Mouse (Mus musculus) kidney, postnatal 4 days (tissue): ENCODE data around the gene Fto.

Experiments used
- DNase-seq, 2 experiments: peaks; one replicate each; pipeline ENCODE4 v3.0.0; 2021; ENCODE audit warnings: mixed read lengths in 2 of 2

The Fto gene

DNA sequence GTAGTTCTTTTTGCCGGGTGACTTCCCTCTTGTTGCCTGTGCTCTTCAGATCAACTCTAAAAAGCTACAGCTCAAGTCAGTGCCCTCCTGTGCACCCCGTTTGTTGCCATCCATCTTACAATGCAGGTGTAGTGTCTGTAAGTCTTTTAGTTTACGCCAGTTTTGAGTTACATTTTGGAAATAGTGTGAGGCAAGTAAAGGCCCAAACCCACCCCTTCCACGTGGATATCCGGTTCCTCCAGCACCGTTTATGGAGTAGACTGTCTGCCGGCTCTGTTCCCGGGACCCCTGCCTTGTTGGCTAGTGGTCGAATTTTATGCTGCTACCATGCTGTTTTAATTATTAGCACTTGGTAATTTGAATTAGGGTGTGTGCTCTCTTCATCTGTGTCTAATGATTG is 46.2 kb downstream of the Fto start:
- DNase-seq, result no peak

DNA sequence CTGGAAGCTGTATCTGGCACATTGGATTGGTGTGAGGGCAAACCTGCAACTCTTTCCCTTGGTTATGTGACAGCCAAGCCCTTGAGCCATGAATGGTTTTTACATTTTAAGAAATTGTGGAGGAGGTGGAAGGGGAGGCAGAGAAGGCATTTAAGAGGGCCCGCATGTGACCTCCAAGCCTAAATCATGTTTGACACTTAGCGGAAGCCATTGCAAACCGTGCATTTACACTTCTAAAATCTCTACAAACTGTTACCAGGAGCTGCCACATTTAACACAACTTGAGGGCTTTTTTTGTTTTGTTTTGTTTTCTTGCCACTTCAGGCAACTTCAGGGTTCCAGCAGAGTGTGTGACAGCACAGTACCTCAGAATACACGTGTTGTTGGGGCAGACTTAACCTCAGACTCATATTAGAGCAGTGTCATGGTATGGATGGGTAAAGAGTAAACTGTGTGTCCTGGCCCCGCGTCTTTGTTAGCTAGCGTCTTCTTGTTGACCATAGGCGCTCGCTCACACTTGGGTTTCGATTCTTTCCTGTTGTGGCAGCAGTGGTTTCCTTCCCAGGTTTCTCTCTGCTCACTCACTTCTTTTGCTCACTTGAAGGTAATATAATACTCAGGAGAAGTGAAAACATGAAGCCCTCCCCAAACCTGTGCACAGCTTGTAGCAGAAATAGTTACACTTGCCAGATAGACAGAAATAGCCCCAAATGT is 47.5 kb downstream of the Fto start:
- DNase-seq, result no peak

DNA sequence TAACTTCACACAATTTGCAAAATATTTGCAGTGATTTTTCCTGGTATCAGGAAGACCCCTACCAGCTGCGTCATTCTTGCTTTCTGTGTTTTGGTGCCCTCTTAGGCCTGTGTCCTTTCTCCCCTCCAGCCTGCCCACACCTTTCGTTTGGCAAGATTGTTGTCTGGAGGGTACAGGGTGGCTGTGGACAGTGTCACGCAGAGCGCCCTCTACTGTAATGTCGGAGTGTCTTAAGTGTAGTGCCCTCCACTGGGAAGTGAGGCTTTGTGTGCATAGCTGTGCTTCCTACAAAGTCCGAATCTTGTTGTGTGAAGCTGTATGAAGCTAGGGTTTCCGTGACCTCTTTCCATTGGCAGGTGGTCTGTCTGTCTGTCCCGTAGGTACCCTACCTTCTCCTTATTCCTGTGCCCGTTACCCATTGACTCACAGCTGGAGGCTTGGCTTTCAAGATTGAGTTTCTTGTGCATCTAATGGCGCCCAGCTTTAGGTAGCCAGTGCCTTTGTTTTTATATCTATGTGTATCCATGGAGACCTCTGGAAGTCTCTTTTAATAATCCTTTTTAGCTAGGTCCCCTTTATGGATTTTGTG is 50.0 kb downstream of the Fto start:
- no peak for DNase-seq

DNA sequence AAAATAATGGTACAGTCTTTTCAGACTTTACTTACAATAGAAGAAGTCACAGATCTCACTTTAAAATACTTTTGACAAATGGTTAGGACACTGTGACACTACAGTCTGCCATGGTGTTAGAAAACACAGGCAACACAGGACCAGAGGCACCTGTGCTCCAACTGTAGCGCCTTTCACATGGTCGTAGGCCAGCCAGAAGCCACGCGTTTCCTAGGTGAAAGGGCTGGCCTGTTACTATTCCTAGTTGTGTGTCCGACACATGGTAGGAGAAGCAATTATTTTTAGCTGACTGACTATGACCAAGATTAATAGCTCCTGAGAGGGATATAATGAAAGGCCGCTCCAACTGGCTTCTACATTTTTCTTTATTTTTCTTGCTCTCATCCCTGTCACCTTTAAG is 50.9 kb downstream of the Fto start:
- DNase-seq, result no peak

DNA sequence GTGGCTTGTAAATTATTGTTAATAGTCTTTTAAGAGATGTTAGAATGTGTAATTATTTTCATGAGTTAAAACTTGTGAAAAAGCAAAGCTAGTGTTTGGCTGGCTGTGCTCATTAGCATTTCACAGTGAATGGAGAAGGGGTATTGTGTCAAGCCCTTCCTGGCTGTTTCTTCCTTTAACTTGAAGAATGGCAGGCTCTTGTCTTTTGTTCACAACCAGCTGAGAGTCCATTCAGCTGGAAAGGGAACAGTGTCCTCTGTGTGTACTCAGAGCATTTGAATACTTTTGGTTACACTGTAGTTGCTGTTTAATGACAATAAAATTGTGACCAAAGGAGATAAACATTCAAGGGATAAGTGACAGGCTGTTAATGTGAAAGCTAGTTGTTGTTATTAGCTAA is 52.5 kb downstream of the Fto start:
- DNase-seq, result no peak

DNA sequence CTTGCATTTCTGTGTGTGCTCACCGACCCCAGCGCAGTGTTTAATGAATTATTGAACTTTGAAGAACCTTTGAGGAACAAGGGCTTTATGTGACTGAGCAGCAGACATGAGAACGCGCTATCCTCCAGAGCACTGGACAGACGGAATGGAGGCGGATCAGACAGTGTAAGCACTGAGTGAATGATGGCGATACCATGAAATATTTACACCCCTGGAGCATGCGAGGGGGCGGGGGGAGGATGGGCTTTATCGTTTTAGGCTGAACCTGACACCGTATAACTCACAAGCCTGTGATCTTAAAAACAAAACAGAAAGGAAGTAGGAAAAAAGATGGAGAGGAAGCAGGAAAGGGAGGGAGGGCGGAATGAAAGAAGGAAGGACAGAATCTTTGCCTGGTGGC is 57.6 kb downstream of the Fto start:
- peak in 1 of 2 experiments; percentile 50 for DNase-seq

DNA sequence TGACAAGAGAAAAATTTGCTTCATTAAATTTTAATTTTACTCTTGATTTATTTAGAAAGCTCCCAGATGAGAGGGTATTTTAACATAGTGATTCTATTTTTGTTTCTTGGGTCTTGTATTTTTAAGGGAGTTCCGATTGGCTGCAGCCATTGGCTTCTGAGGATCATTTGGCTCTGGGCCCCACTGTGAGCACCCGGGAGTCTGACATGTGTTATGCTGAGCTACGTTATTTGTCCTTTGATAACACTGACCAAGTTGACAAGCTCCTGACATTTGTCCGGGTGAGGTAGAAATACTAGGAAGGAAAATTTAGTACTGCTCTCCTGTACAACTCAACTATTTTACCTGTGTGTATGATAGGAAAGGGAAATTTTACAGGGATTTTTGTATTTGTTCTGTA is 58.7 kb downstream of the Fto start:
- DNase-seq, result no peak

DNA sequence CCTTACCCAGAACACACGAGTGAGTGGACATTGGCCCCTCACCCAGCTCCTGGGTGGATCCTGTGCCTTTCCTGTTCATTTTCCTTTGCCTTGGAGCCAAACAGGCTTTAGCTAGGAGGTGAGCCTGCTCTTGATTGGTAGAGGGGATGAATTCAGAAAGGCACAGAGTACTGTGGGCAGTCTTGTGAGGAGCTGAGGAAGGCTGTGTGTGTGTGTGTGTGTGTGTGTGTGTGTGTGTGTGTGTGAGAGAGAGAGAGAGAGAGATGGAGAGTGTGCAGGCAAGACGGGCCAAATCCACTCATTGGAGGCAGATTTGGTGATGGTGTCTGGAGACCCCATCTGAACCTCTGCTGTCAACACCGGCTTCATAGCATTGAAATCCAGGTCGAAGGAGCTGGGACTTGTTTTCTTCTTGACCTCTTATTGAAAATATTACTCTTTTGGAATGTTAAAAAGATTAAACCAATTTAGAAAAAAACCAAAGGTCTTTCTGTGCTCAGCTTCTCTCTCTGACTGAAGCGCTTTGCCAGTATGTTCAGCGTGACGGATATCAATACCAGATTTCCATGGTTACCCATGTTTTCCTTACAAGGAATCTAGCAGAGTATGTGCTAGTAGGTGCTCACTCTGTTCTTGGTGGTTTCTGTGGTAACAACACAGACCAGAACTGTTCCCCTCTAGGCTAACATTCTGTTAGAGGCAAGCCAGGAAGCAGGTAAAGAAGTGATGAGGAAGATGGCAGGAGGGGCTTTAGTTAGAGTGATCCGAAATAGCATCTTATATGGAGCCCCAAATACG is 59.7 kb downstream of the Fto start:
- DNase-seq, result no peak

DNA sequence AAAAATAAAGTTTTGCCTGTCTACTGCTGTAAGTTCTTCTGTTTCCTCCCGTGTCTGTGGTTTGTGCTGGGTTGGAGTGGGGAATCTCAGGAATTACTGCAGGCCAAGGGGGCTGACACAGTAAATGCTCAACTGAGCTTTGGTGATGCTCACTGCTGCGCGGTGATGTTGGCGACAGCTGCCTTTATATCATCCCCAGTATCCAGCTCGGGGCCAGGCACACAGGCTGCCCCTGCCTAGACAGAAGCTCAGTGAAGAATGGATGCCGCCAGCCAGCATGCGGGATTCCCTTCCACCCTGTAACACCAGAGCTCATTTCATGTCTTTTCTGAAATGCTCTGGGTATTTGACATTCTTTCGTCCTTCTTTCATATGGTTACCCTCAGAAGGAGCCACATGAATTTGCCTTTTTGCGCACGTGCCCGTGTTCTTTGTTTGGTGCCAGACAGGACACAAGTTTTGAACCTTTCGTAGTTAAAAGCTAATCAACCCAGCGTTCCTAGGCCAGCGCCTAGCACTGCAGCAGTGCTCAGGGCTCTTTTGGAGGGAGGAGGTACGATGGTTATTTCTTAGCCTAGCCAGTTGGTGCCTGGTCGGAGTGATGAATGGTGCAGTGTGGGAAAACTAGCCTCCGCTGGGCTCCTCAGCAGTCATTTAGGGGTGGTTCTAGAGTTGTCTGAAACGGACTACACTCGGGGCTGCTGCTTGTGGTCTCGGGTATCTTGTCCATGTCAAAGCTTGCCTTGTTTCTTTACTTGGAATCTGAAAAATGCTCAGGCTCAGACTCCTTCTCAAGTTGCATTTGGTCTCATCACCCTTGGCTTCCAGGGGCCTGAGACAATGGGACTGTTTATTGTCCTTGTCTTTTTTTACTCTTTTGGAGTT is 62.0 kb downstream of the Fto start:
- DNase-seq, result no peak

DNA sequence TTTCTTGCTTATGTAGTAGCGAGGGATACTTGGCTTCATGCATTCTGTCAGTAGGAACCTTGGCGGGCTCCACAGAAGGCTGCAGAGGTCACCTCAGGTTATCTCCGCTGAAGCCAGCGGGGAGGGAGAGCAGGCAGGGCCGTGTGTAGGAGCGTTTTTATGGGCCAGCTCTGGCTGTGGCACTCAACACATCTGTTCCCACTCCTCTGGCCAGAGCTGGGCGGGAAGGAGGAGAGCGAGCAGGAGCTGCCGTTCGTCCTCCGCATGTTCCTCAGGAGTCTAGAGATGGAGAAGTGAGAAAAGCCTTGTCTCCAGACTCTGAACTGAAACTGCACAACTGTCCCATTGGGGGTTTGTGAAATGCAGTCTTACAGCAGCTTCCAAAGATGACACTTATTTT is 63.5 kb downstream of the Fto start:
- peak; percentile 58 to 67 for DNase-seq

DNA sequence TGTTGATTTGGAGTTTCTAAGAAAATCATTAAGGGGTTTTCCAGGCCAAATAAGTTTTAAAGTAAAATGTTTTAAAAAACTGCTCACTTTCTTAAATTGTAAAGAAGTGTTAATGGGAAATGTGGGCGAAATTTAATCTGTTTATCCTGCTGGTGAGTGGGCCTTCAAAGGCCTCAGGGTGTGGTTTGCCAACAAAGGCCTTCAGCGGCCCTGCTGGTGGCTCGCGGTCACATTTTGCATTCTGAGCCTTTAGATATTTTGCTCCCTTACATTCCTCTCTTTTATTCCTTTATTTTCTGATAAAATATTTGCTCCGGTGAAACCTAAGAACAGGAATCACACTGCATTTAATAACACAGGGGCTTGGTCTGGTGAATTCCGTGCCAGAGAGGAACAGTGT is 64.0 kb downstream of the Fto start:
- DNase-seq, result no peak

DNA sequence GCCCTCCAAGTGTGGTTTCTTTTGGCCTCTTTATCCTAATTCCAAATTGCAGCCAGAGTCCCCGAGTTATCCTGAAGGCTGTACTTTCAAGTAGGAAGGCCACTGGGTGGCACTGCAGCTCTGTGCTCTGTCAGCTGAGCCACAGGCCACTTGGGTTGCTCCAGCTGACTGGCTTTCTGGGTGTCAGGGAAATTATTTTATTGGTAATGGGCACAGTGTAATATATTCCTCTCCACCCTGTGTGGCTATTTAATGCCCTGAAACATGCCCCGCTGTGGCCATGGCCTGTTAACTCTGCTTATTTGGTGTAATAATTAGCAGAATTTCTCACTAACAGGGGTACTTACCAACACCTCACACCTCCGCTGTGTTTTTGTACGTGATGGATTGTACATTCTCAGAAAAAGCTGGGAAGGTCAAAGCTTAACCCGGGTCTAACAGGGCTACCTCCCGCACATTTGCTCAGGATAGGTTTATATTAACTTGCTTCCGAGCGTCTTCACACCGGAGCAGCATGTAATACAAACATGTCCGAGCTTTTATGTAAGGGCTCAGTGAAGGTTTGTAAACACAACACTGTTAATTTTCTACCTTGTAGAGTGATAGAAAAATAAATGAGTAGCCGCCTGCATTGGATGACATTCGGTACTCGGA is 65.6 kb downstream of the Fto start:
- DNase-seq, result peak; percentile 92 to 94

DNA sequence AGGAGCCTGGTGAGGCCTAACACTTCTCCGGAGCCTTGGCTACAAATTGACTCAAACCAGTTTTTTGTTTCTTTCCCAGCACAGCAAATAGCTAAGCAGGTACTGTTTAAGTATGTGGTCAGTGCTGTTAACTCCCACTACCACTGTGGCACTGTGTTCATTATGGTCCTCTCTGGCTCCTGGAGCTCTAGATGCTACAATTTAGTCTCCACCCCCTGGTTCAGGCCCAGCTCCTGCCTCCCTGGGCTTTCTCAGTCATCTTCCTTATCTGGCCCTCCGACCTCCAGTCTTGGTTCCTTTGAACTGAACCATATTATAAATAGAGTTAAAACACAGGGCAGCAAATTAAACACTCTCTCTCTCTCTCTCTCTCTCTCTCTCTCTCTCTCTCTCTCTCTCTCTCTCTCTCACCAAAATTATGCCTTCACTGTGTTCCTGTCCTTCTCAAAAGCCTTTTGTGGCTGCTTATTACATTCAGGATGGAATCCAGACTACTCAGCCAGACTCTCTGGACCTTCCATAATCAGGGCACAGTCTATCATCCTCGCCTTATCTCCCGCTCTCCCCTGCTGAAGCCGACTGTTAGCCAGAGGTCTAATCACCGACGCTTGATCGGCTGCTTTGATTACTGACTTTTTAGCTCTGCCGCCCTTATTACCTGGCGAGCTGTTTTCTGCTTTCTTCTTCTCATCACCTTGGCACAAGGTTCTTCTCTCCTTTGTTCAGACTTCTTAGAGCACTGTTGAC is 67.6 kb downstream of the Fto start:
- no peak for DNase-seq

DNA sequence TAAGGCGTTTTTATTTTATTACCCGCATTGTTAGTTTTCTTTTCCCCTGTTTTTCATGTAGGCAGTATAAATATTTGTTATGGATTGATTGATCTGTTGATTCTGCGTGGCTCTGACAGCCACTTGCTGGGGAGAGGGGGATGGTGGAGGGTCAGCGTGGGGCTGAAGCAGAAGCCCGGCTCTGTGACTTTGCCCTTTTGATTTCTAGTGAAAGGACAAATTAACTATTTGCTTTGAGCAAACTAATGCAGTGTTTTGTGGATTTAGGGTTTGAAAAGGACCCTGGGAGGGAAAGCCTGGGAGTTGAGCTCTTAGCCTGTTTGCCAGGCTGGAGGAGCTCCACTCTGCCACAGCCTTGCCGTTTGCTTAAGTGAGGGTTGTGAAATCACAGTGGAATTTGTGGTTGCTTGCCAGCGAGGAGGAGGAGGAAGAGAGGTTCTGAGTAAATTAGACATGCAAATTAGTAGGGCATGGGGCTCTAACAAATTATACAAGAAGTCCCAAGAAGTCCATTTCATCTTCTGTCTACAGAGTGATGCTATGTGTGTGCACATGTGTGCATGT is 68.3 kb downstream of the Fto start:
- DNase-seq, result no peak

DNA sequence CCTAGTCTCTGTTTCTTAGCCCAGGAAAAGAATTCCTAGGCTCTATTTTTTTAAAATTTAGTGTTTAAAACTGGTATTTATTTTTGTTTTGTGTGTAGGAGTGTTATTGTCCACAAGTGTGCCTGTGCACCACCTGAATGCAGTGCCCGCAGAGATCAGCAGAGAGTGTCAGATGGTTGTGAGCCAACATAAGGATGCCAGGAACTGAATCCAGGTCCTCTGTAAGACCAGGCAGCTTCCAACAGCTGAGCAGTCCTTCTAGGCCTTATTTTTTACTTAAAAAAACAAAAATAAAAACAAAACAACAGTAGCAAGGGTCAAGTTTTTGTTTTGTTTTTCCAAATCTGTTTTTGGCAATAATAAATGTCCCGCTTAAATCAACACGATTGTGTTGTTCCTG is 69.9 kb downstream of the Fto start:
- DNase-seq, result no peak

DNA sequence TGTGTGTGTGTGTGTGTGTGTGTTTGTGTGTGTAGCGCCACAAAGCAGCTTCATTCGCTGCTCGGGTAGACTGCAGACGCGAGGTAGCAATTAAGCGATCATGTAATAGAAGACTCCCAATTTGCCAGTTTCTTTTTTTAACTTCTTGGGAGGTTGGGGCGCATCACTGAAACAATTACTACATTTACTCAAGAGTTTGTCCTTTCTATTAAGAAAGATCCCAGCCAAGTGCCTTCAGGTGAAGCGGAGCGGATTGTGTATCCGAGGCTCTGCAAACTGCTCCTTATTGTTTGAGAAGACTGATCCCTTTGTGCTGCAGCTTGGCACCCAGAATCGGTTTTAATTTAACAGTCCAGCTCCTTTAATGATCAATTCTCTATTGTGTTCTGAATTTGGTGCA is 70.5 kb downstream of the Fto start:
- DNase-seq, result no peak

DNA sequence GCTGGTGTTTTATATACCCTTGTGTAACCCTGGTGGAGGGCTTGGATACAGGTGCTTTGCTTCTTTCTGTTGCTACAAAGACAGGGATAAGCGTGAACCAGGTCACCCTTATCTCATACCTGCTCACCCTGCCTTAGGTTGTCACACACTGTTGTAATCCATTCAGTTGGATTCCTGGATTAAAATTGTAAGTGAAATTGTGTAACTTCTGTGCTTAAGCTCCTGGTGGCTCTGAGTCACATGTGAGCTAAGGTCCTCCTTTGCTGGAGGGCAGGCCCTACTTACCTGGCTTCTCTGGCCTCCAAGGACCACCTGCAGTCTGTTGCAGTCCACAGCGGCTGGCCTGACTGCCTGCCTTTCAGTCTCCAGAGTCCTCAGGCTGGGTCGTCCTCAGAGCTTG is 71.1 kb downstream of the Fto start:
- DNase-seq, result no peak

DNA sequence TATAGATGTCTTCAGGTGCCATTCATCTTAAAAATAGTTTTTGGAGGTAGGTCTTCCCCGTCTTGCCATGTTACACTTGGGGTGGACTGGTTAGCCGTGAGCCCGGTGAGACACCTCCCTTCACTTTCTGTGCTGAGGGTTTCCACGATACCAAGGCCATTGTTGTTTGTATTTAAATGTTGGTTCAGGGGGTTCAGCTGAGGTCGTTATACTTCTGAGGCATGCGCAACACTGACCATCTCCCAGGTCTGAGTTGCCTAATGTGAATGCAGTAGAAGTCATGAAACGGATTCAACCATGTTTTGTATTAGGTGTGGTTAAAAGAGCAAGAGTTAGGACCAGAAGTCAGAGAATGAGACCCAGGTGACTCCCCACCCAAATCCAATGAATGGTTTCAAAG is 72.5 kb downstream of the Fto start:
- DNase-seq, result no peak

DNA sequence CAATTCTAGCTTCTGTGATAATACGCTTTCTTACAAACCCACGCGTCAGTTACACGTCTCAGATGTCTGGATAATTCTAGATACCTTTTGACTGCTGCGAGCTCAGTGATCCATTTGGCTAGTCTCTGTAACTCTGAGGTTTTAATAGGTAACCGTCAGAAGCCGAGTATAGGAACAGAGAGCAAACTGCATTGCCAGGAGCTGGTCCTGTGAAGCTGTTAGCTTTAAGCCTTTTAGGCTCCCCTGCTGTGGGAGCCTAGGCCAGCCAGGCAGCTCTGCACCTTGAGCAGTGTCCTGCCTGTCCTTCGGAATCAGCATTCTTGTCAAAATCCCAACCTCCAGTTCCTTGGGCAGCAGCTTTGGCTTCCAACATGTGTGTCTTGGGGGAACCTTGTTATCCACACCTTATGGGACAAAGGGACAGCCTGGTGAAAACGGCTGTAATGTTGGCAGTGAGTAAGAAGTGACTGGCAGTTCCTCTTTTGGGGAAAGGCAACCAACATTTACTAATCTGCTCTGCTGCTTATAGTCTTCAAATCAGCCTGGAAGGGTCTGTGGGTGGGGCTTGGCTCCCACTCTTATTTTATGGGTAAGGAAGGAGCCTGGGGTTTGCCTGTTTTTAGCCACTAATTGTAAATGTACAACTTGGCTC is 77.2 kb downstream of the Fto start:
- DNase-seq, result no peak

DNA sequence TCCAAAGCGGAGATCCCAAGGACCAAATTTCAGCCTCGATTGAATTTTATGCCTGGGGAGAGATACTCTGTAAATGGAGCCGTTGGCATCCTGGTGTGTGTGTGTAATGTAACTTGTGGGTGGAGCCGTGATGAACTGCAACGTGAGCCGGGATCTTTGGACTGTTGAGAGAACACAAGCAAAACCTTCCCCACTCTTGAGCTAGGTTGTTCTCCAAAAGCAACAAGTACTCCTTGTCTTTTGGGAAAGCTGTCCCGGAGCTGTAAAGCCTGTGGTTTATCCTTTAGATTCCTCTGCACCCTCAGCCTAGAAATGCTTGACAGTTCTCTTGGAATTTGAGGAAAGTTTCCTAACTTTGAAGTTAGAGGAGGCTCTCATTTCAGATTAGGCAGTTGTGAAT is 78.9 kb downstream of the Fto start:
- DNase-seq, result no peak
